Mouse (Mus musculus) megakaryocyte progenitor cell, adult 5-6 weeks (primary cell): ENCODE results near the gene Gsx1. TPM values are rescaled to one million over a fixed set of nuclear protein-coding genes. Genes with fewer than 3 reads are reported as not detected.
A peak's percentile ranks its signal among the peaks of the same experiment; 100 is the strongest.

Source experiments
- ATAC-seq: replicated peaks from 2 replicates; pipeline ENCODE4 v1.8.0; 2016; ENCODE audit warnings: mild to moderate bottlenecking, moderate TSS enrichment, inconsistent platforms; ENCODE audit not compliant: poor library complexity
- total RNA-seq, 2 experiments: library from RNA; stranded (forward) in 1 of 2; stranded (reverse) in 1 of 2; fragments of 157-497, 149-512 nt in 1 of 2; fragments of 200-1000 nt in 1 of 2; gene quantifications; 2 replicates each; pipeline versions ENCODE4 v1.2.3 to v1.2.4; 2015 to 2017

The Gsx1 gene
- total RNA-seq (2015) = not detected in 2 replicates
- not detected in 2 replicates for total RNA-seq (2017)

- peak; percentile 88 for ATAC-seq
Measured at GRCm38 (mm10) chr5:147188571-147188975, at the start of gene Gsx1. Gene Gsx1, plus strand, starts transcription at chr5:147188696.

GRCm38 (mm10) chr5:147147340-147147739 is 41.2 kb upstream of the Gsx1 start:
- 0 out of 2 replicates have a peak, but pooled peaks have one; percentile 31 for ATAC-seq

DNA sequence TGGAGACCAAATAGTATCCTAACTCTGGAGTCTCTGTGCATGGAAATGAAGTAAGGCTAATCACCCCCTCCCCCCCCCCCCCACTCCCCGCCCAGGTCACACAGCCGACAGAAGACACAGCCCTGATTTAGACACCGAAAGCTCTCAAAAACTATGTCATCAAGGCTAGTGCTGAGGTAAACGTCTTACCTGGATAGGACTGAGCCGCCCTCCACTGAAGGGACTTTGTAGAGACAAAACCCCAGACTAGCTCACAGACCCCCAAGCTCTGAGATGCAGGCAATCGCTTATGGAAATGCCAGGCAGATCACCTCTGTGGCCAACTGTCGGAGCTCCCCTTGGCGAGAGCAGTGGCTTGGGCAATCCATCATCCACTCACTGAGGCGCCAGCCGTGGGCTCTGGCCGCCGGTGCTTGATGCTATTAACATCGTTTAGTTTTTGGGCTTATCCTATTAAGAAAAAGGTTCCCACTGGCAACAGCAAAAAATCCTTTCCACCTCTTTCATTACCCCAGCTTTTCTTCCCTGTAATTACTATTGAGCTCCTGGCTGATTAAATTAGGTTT is 33.6 kb upstream of the Gsx1 start:
- ATAC-seq = no peak

- no peak for ATAC-seq
Measured at GRCm38 (mm10) chr5:147155449-147156133, 32.9 kb upstream of the Gsx1 start.

- no peak for ATAC-seq
Measured at GRCm38 (mm10) chr5:147156376-147156775, 32.1 kb upstream of the Gsx1 start.

GRCm38 (mm10) chr5:147157441-147157840 is 31.1 kb upstream of the Gsx1 start:
- ATAC-seq = no peak

- no peak for ATAC-seq
Measured at GRCm38 (mm10) chr5:147159320-147159719, 29.2 kb upstream of the Gsx1 start.

DNA sequence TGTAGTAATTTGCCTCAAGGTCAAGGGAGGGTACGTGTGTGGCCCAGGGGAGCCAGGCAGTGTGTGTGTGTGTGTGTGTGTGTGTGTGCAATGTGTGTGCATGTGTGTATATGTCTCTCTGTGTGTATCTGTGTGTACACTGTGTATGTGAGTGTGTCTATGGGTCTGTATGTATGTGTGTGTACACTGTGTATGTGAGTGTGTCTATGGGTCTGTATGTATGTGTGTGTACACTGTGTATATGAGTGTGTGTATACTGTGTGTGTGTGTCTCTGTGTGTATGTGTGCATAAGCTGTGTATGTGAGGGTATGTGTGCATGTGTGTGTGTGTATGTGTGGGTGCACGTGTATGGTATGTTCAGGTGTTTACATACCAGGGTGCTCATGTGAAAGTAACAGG is 28.7 kb upstream of the Gsx1 start:
- ATAC-seq = no peak

- 0 out of 2 replicates have a peak, but pooled peaks have one; percentile 50 for ATAC-seq
Measured at GRCm38 (mm10) chr5:147165060-147165459, 23.4 kb upstream of the Gsx1 start.

DNA sequence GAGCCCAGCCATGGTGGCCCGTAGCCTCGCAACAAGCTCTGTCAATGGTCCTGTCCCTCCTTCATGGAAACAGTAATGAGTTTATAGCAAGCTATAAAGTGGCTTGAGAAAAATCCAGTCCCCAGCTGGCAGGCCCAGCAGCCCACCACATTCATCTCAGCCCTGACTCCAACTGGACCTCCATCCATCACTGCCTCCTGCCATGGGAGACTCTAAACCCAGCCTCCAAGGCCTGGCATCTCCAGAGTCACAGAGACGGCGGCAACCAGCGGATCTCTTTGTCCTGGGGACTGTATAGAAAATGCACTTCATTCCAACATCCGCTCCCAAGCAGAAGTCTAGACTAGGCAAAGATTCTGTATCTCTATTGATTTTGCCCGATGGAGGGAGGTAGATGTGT is 18.4 kb upstream of the Gsx1 start:
- no peak for ATAC-seq

DNA sequence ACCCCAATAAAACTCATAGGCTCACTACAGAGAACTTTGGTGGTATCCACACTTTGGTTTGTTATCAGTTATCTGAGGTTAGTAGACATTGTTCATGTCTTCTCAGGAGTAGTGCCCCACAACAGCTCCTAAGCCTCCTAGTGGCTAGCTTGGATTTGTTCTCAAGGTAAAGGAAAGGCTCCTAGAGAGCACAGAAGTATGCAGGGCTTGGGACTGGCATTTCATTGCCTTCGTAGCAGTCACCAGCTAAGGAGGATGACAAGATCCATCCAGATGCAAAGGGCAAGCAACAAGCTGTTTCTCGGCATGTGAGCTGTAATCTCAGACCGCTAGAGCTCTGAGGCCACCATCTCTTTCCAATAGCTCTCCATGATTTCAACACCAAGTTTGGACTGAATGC is 14.4 kb upstream of the Gsx1 start:
- ATAC-seq = no peak

DNA sequence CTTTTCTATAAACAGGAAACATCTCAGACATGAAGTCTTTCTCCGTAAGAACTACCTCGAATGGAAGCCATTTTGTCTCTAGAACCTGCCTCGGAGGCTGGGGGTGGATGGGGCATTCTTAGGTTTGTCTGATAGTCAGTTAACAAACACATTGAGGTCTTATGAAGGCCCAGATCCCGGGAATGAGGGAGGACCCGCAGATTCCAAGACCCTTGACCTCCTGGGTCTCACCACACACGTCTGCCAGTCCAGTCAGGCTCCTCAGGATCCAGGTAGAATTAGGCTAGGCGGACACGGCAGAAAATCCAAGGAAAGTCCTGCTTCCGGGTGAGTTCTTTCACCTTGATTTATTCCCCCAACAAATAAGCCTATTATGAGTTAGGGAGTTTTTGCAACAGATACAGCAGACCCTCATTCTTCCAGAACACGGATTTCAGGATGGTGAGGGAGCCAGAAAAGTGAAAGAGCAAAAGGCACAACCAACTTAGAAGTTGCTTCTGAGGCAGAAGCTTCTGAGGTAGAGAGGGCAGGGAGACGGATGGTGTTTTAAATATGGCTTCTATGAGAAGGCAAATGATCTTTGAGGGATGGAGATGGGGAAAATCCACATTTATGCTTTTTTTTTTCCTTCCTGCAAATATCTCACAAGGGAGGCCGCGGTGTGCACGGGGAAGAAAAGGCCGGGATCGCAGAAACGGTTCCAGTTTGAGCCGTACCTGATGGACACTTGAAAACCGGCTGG is 3.2 kb upstream of the Gsx1 start:
- no peak for ATAC-seq

- peak; percentile 51 for ATAC-seq
Measured at GRCm38 (mm10) chr5:147186001-147186431, 2.5 kb upstream of the Gsx1 start.

DNA sequence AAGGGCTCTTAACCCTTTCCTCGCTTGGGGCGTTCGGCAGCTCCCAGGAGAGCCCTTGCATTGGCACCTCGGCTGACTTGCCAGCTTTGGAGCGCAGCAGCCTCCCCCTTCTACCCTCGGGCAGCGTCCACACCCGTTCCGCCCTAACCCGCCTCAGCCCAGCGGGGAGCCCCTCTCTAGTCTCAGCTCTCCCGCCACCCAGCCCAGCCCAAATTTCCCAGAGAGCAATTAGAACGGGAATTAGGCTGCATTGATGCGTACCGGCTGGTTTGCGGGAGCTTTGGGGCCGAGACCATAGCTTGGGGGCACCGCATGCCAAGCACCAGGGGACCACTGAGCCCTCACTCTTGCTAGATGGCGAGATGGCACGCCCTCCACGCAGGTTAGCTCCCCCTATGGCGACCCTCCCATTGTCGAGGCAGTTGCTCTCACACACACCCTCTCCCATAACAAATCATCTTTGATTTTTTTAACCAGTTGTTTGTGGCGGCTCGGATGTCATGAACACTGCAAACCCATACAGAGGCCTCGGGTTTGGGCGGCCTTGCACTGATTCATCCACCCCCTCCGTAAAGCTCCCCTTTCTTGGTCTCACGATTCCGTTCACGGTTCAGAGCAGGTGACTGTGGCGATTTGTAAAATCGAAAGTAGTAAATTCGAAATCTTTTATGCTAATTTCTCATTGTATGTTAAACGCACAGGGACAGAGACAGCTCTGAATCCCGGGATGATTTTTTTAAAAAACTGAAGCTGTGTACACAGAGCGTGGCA is 1.5 kb upstream of the Gsx1 start:
- ATAC-seq = no peak

DNA sequence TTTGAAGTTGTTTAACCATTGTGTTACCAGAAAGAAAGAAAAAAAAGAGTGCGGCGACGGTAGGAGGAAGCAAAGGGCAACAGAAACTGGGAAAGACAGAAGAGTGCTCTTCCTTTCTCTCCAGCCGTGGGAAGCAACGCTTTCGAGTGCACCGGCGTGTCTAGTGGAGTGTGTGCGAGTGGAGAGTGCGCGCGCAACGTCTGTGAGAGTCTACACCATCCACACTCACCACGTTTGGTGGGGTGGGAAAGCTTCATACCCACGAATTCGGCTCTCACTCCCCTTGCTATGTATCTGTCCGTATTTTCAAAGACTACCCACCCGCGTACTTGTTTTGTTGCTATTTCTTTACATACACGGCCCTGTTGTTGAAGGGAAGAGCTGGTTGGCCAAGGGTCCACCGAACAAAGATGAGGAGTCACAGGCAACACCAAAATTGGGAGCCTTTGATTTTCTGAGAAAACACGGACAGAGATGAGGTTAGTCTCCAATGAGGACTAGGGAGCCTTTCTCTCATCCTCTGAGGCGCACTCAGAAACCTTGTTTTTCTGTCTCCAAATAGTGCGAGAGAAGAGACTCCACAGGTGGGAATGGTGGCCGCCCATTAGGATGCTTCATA is 835 bp upstream of the Gsx1 start:
- ATAC-seq = no peak

DNA sequence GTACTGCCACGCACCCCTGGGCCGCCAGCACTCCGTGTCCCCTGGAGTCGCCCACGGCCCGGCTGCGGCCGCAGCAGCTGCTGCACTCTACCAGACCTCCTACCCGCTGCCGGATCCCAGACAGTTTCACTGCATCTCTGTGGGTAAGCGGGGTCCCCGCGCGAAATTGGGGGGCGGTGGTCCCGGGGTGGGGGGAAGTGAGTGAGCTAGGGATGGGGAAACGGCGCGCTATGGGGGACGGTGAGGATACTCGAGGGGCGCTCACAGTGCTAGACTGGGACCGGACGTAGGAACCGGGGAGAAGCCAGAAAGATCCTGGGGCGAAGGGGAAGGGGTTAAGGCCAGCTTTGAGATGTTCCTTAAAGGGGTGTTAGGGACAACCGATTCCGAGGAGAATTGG is 660 bp downstream of the Gsx1 start:
- ATAC-seq = no peak

DNA sequence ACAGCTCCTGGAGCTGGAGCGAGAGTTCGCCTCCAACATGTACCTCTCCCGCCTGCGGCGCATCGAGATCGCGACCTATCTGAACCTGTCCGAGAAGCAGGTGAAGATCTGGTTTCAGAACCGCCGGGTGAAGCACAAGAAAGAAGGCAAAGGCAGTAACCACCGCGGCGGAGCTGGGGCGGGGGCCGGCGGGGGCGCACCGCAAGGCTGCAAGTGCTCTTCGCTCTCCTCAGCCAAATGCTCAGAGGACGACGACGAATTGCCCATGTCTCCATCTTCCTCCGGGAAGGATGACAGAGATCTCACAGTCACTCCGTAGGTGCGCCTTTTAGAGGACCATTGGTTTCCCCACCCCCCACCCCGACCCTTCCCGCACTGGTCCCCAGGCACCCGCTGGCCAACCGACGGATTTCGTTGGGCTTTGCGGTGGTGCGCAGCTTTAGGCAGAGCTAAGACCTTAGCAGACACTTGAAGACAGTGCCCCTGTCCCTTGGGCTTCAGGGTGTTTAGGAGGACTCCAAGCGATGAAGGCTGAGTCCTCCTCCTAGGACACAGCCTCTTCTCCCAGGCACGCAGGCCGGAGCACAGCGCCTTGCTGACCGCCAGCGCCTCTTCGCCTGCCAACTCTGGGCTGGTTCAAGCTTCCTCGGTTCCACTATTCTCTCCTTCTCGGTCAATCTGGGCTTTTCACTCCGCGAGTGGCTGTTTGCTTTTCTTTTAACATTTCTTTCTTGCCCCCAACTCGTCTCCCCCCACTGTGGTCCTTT is 1.5 kb downstream of the Gsx1 start:
- ATAC-seq = no peak

DNA sequence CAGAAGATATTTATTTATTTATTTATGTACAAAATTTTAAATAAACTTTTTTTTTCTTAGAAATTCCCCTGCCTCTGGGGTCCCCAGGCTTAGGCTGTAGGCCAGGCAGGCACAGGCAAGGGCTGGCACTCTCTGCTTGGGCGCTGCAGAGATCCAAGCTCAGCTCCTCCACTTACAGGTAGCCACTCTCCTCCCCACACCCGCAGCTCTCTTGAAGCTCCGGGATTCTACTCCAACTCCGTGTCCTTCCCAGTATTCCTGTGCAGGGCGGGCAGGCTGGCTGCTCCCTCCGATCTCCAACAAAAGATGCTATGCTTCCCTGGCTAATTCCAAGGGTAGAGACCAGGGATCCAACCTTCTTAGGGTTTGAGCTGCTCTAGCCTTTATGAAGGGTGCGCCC is 2.4 kb downstream of the Gsx1 start:
- no peak for ATAC-seq

GRCm38 (mm10) chr5:147191801-147192575 is 3.5 kb downstream of the Gsx1 start:
- no peak for ATAC-seq
